Mouse (Mus musculus) olfactory bulb, adult 2 months (tissue): ENCODE measurements around the gene Dnlz.

ENCODE experiments used
- CTCF ChIP-seq: fragments of 200-500 bp; IDR thresholded peaks from 2 replicates; pipeline ENCODE4 v1.5.1; 2012; ENCODE audit warnings: low read depth, mild to moderate bottlenecking, low read length, moderate library complexity; ENCODE audit not compliant: insufficient read depth
- POLR2A ChIP-seq: fragments of 200-500 bp; IDR thresholded peaks from 2 replicates; pipeline ENCODE4 v1.6.1; 2012; ENCODE audit warnings: mild to moderate bottlenecking, low read depth, low read length, moderate library complexity; ENCODE audit not compliant: insufficient read depth

GRCm38 (mm10) chr2:26309739-26310138 lies 42.2 kb downstream of the Dnlz start:
- TF ChIP-seq CTCF (no peak), POLR2A (no peak)
